8 mouse cellular contexts compared by ENCODE assay signal in genomic region chr6:92704810-92705209, GRCm38 (mm10). TPM values are rescaled to one million over a fixed set of nuclear protein-coding genes. Genes with fewer than 3 reads are reported as not detected.
A peak's percentile ranks its signal among the peaks of the same experiment; 100 is the strongest.
DNase-seq lines count a peak whose midpoint lies in the region; ATAC-seq lines count a peak whose summit lies in the region.

No protein-coding gene starts in this region.

- no peak for ATAC-seq in forebrain, embryonic 15.5 days (replicated peaks)
- no peak for ATAC-seq in intestine, embryonic 16.5 days
- ATAC-seq in neural tube, embryonic 12.5 days (ENCODE audit: low FRiP score, low read depth), result no peak

- H3K4me1 ChIP-seq in forebrain, embryonic 15.5 days, result peaks cover 20% of the 10 kb centered on the region
- no peaks in the 10 kb centered on the region for H3K4me1 ChIP-seq in intestine, embryonic 16.5 days (ENCODE audit: control insufficient read depth, insufficient read depth, low read length)
- H3K4me1 ChIP-seq in neural tube, embryonic 12.5 days, result peaks cover 19% of the 10 kb centered on the region

- peak overlapping the region; percentile 64 for H3K4me3 ChIP-seq in forebrain, embryonic 15.5 days
- H3K4me3 ChIP-seq in intestine, embryonic 16.5 days (ENCODE audit: low read length), result peak overlapping the region; percentile 69
- peak overlapping the region; percentile 76 for H3K4me3 ChIP-seq in neural tube, embryonic 12.5 days

- no peaks in the 10 kb centered on the region for H3K9me3 ChIP-seq in forebrain, embryonic 15.5 days
- no peaks in the 10 kb centered on the region for H3K9me3 ChIP-seq in intestine, embryonic 16.5 days (ENCODE audit: control insufficient read depth, low read length)
- no peaks in the 10 kb centered on the region for H3K9me3 ChIP-seq in neural tube, embryonic 12.5 days

- H3K27me3 ChIP-seq in forebrain, embryonic 15.5 days, result no peaks in the 10 kb centered on the region
- no peaks in the 10 kb centered on the region for H3K27me3 ChIP-seq in intestine, embryonic 16.5 days (replicated peaks; ENCODE audit: control insufficient read depth, insufficient read depth, low read length)
- H3K27me3 ChIP-seq in neural tube, embryonic 12.5 days (replicated peaks), result no peaks in the 10 kb centered on the region

- peak; percentile 20 to 45 for DNase-seq in left cerebral cortex, postnatal 14 days (ENCODE audit: low spot score in 2 of 2)
- DNase-seq in left cerebral cortex, postnatal 4 days, result no peak
- no peak for DNase-seq in urinary bladder, adult 18-20 months (ENCODE audit: low spot score in 2 of 2)
- no peak for DNase-seq in urinary bladder, postnatal 25 days (ENCODE audit: low spot score)
- no peak for DNase-seq in thymus, adult 18-20 months

- H3K4me2 ChIP-seq in forebrain, embryonic 15.5 days (replicated peaks), result peak overlapping the region; percentile 99
- peak overlapping the region; percentile 95 for H3K4me2 ChIP-seq in intestine, embryonic 16.5 days (ENCODE audit: low read depth, low read length)
- H3K4me2 ChIP-seq in neural tube, embryonic 12.5 days (replicated peaks), result peak overlapping the region; percentile 97

- H3K36me3 ChIP-seq in forebrain, embryonic 15.5 days, result no peaks in the 10 kb centered on the region
- H3K36me3 ChIP-seq in intestine, embryonic 16.5 days (ENCODE audit: control insufficient read depth, insufficient read depth, low read length), result no peaks in the 10 kb centered on the region
- H3K36me3 ChIP-seq in neural tube, embryonic 12.5 days, result no peaks in the 10 kb centered on the region

- no peak overlapping the region for H3K9ac ChIP-seq in forebrain, embryonic 15.5 days (replicated peaks)
- peak overlapping the region; percentile 78; the same call in 1 of the 2 replicates for H3K9ac ChIP-seq in intestine, embryonic 16.5 days (ENCODE audit: low read depth, low read length)
- H3K9ac ChIP-seq in neural tube, embryonic 12.5 days, result no peak overlapping the region

- H3K27ac ChIP-seq in forebrain, embryonic 15.5 days (replicated peaks), result no peak overlapping the region
- no peak overlapping the region for H3K27ac ChIP-seq in intestine, embryonic 16.5 days (ENCODE audit: low read length)
- no peak overlapping the region for H3K27ac ChIP-seq in neural tube, embryonic 12.5 days

- WGBS in forebrain, embryonic 15.5 days, result 36% methylated on average over 9 of the region's 9 CpGs
- WGBS in intestine, embryonic 16.5 days, result 29% methylated on average over 9 of the region's 9 CpGs
- WGBS in neural tube, embryonic 12.5 days, result 37% methylated on average over 9 of the region's 9 CpGs

- intact Hi-C loops in left cerebral cortex, postnatal 14 days (cut with DNase I), result no loop called here
- intact Hi-C loops in left cerebral cortex, postnatal 4 days (cut with DNase I), result no loop called here

RNA-seq across cellular contexts. Expression of gene Prickle2, which starts 1.1 kb away (rescaled TPM):
- total RNA-seq in left cerebral cortex, postnatal 14 days (2021), result 100 to 1,000 TPM; 184 to 211 TPM
- 10 to 100 TPM; 97.0 to 97.1 TPM for total RNA-seq in left cerebral cortex, postnatal 4 days (2021)
- 8.3 and 9.1 TPM in 2 replicates for polyA plus RNA-seq in forebrain, embryonic 15.5 days (2015; fragmentation: Nextera tagmentation; extraction: Ambion mirVana)
- polyA plus RNA-seq in intestine, embryonic 16.5 days (2015; fragmentation: Nextera tagmentation; extraction: Ambion mirVana), result 5.0 and 5.5 TPM in 2 replicates
- polyA plus RNA-seq in neural tube, embryonic 12.5 days (2016; fragmentation: Nextera tagmentation; extraction: Ambion mirVana), result 9.4 and 11.7 TPM in 2 replicates

Comparison
In these comparisons a context has a peak if more than half of its experiments do, and no peak if none do; other contexts are left out.
1. DNase-seq: peak in left cerebral cortex, postnatal 14 days (2 of 2); none in left cerebral cortex, postnatal 4 days (single experiment), urinary bladder, adult 18-20 months (0 of 2), urinary bladder, postnatal 25 days (single experiment) and thymus, adult 18-20 months (0 of 2).
2. Peak in every context shown above with its lines, with median percentiles within 50 percentile points of each other: H3K4me2 ChIP-seq and H3K4me3 ChIP-seq.